Mouse (Mus musculus): ENCODE measurements around the gene Btg1.

- TF ChIP-seq POLR2A (IDR thresholded peaks at IDR 0.05; ENCODE audit: insufficient read depth, low read depth, low read length) (no peak), CTCF (IDR thresholded peaks at IDR 0.05; ENCODE audit: insufficient read depth, low read depth, low read length) (no peak)
Observed at GRCm38 (mm10) chr10:96586191-96586880, 30.5 kb upstream of the Btg1 start.
